Mouse (Mus musculus): ENCODE measurements around the gene Il1rapl1.

DNA sequence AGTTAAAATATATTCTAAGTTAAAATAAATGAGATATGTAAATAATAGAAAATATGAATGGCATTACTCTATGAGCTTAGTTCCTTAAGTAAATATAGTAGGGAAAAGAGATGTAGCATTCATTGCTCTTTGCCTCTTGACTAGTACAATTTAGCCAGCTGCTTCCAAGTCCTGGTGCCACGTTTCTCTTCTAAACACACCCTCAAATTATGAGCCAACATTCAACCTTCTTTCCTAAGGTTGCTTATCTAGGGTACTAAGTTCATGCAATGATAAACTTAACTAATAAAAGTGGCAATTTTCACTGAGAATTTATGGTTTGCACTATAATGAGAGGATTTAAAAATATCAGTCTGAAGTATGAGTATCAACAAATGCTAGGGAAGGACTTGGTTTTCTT is 218.3 kb downstream of the Il1rapl1 start:
- TF ChIP-seq TAL1 (IDR thresholded peaks at IDR 0.05; ENCODE audit: low read length) (no peak), GATA1 (IDR thresholded peaks at IDR 0.05; ENCODE audit: low read length) (no peak)

Measured in erythroblast, embryonic 14.5 days (primary cell).